Mouse (Mus musculus) liver, embryonic 12.5 days (tissue): ENCODE results near the gene Gpnmb. TPM values are rescaled to one million over a fixed set of nuclear protein-coding genes. Genes with fewer than 3 reads are reported as not detected.

ENCODE experiments used
- ATAC-seq: fragments of 200-750 bp; cut with Nextera tagmentation; 2 replicates; pipeline ENCODE4 v1.8.0; 2017; ENCODE audit warnings: moderate number of reproducible peaks, mild to moderate bottlenecking, moderate library complexity
- H3K27ac ChIP-seq: fragments of 300-500 bp; sonication (generic); 2 replicates; pipeline ENCODE4 v1.5.1; 2016; ENCODE audit warnings: mild to moderate bottlenecking
- H3K27me3 ChIP-seq: fragments of 300-500 bp; sonication (generic); replicated peaks from 2 replicates; pipeline ENCODE4 v1.6.1; 2016; ENCODE audit warnings: mild to moderate bottlenecking, moderate library complexity
- H3K36me3 ChIP-seq: fragments of 300-500 bp; sonication (generic); 2 replicates; pipeline ENCODE4 v1.6.1; 2016; ENCODE audit warnings: mild to moderate bottlenecking, moderate library complexity
- H3K4me1 ChIP-seq: fragments of 300-500 bp; sonication (generic); 2 replicates; pipeline ENCODE4 v1.6.1; 2016
- H3K4me2 ChIP-seq: fragments of 300-500 bp; sonication (generic); 2 replicates; pipeline ENCODE4 v1.6.1; 2016; ENCODE audit warnings: mild to moderate bottlenecking, moderate library complexity
- H3K4me3 ChIP-seq: fragments of 300-500 bp; sonication (generic); 2 replicates; pipeline ENCODE4 v1.5.1; 2016; ENCODE audit warnings: mild to moderate bottlenecking, moderate library complexity
- H3K9ac ChIP-seq: fragments of 300-500 bp; sonication (generic); 2 replicates; pipeline ENCODE4 v1.6.1; 2016; ENCODE audit warnings: mild to moderate bottlenecking, moderate library complexity
- H3K9me3 ChIP-seq: fragments of 300-500 bp; sonication (generic); replicated peaks from 2 replicates; pipeline ENCODE4 v1.6.1; 2016; ENCODE audit warnings: mild to moderate bottlenecking, moderate library complexity
- WGBS: fragments of 180-500 bp; shearing (Covaris S2); methylation state at CpG from one replicate; pipeline ENCODE4 v1.1.7; 2016; ENCODE audit not compliant: insufficient replicate concordance; 5-methylcytosine and 5-hydroxymethylcytosine counted together
- polyA plus RNA-seq: library from polyadenylated mRNA; unstranded; fragments of >200 nt; fragmentation: Nextera tagmentation; extraction: Ambion mirVana; gene quantifications from 2 replicates; pipeline ENCODE4 v1.2.1, GENCODE M21; 2016

Gene Gpnmb
- polyA plus RNA-seq, 1 experiment from 2014 or later = 0.36 TPM

- Histone ChIP-seq H3K4me3 (no peak overlapping the region), H3K9ac (no peak overlapping the region), H3K36me3 (peaks cover 70% of the 10 kb centered on the region), H3K9me3 (no peaks in the 10 kb centered on the region), H3K27me3 (no peaks in the 10 kb centered on the region), H3K27ac (no peak overlapping the region), H3K4me2 (no peak overlapping the region), H3K4me1 (no peaks in the 10 kb centered on the region)
- 78% methylated on average over 2 of the region's 2 CpGs for WGBS
- no peak for ATAC-seq
These were observed 72.8 kb downstream of the Gpnmb start for GRCm38 (mm10) chr6:49109196-49109595.

DNA sequence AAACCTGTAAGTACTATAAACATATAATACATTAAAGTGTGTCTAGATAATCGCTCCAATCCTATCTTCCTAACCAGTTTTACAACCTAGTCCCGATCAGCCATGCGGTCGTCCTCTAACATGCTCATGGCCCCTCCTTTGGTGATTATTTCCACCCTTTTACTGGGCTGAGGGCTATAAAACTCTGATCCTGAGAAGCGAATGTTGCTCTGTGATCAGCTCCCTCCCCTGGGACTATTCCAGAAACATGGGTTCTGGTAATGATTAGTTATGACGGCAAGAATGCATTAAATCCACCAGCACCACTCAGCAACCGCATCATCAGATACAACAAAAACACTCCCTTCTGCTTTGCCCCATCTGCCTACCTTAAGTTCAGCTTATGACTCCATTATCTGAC is 77.5 kb downstream of the Gpnmb start:
- Histone ChIP-seq H3K36me3 (peaks cover 56% of the 10 kb centered on the region), H3K27ac (no peak overlapping the region), H3K27me3 (no peaks in the 10 kb centered on the region), H3K4me1 (no peaks in the 10 kb centered on the region), H3K9ac (no peak overlapping the region), H3K4me2 (no peak overlapping the region), H3K4me3 (no peak overlapping the region), H3K9me3 (no peaks in the 10 kb centered on the region)
- 83% methylated on average over 7 of the region's 7 CpGs for WGBS
- no peak for ATAC-seq

GRCm38 (mm10) chr6:49114457-49114856 is 78.1 kb downstream of the Gpnmb start:
- peaks cover 52% of the 10 kb centered on the region for H3K36me3 ChIP-seq
- WGBS = 87% methylated on average over 6 of the region's 6 CpGs
- no peak overlapping the region for H3K9ac ChIP-seq
- H3K4me2 ChIP-seq = no peak overlapping the region
- ATAC-seq = no peak
- no peak overlapping the region for H3K27ac ChIP-seq
- H3K27me3 ChIP-seq = no peaks in the 10 kb centered on the region
- H3K4me1 ChIP-seq = no peaks in the 10 kb centered on the region
- H3K9me3 ChIP-seq = no peaks in the 10 kb centered on the region
- no peak overlapping the region for H3K4me3 ChIP-seq

DNA sequence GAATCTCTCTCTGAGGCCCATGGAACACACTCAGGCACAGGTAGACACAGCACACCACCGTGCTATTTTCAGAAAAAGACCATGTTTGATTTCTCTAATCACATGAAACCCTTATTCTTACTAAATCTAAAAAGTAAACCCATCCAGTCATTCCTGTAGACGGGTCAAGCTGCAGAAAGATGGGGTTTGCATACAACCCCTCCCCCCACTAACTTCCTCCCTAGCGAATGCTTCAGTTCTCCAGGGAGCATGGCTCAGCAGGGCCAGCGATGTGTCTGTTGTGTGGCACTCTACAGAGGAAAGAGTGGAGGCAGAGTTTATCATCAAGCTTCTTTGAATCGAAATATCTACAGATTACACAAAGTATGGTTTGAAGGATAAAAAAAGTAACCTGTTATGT is 79.2 kb downstream of the Gpnmb start:
- no peak for ATAC-seq
- H3K9ac ChIP-seq = no peak overlapping the region
- no peaks in the 10 kb centered on the region for H3K9me3 ChIP-seq
- H3K4me2 ChIP-seq = no peak overlapping the region
- peaks cover 43% of the 10 kb centered on the region for H3K36me3 ChIP-seq
- no peaks in the 10 kb centered on the region for H3K4me1 ChIP-seq
- H3K27me3 ChIP-seq = no peaks in the 10 kb centered on the region
- no peak overlapping the region for H3K27ac ChIP-seq
- 76% methylated on average over 5 of the region's 5 CpGs for WGBS
- H3K4me3 ChIP-seq = no peak overlapping the region

- WGBS = 83% methylated on average over 8 of the region's 8 CpGs
- no peak overlapping the region for H3K9ac ChIP-seq
- no peaks in the 10 kb centered on the region for H3K27me3 ChIP-seq
- H3K27ac ChIP-seq = no peak overlapping the region
- no peak overlapping the region for H3K4me2 ChIP-seq
- no peak for ATAC-seq
- no peaks in the 10 kb centered on the region for H3K9me3 ChIP-seq
- H3K36me3 ChIP-seq = peaks cover 36% of the 10 kb centered on the region
- H3K4me1 ChIP-seq = no peaks in the 10 kb centered on the region
- H3K4me3 ChIP-seq = no peak overlapping the region
These were observed 79.9 kb downstream of the Gpnmb start for GRCm38 (mm10) chr6:49116241-49116640.

GRCm38 (mm10) chr6:49118446-49118845 is 82.1 kb downstream of the Gpnmb start:
- no peaks in the 10 kb centered on the region for H3K27me3 ChIP-seq
- H3K27ac ChIP-seq = no peak overlapping the region
- 69% methylated on average over 8 of the region's 8 CpGs for WGBS

GRCm38 (mm10) chr6:49119462-49120135 is 83.3 kb downstream of the Gpnmb start:
- Histone ChIP-seq H3K36me3 (peaks cover 39% of the 10 kb centered on the region), H3K27ac (no peak overlapping the region), H3K27me3 (no peaks in the 10 kb centered on the region), H3K9ac (no peak overlapping the region), H3K4me3 (no peak overlapping the region), H3K4me1 (no peaks in the 10 kb centered on the region), H3K9me3 (no peaks in the 10 kb centered on the region), H3K4me2 (no peak overlapping the region)
- no peak for ATAC-seq
- WGBS = 44% methylated on average over 1 of the region's 1 CpGs

More at GRCm38 (mm10) chr6:49118446-49118845, 82.1 kb downstream of the Gpnmb start:
- no peak for ATAC-seq
- Histone ChIP-seq H3K4me2 (no peak overlapping the region), H3K36me3 (peaks cover 43% of the 10 kb centered on the region), H3K9ac (no peak overlapping the region), H3K4me1 (no peaks in the 10 kb centered on the region), H3K9me3 (no peaks in the 10 kb centered on the region), H3K4me3 (no peak overlapping the region)

DNA sequence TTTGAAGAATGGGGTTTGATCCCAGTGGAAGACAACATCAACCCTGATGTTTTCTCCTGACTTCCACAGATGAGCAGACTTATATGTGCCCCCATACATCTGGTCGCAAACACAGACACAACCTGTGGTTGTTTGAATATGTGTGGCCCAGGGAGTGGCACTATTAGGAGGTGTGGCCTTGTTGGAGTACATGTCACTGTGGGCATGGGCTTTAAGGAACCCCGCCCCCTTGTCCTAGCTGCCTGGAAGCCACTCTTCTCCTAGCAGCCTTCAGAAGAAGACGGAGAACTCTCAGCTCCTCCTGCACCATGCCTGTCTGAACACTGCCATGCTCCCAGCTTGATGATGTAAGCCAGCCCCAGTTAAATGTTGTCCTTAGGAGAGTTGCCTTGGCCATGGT is 84.0 kb downstream of the Gpnmb start:
- no peak overlapping the region for H3K9ac ChIP-seq
- H3K36me3 ChIP-seq = peaks cover 38% of the 10 kb centered on the region
- no peaks in the 10 kb centered on the region for H3K27me3 ChIP-seq
- no peak overlapping the region for H3K4me3 ChIP-seq
- H3K9me3 ChIP-seq = no peaks in the 10 kb centered on the region
- H3K4me1 ChIP-seq = no peaks in the 10 kb centered on the region
- ATAC-seq = no peak
- WGBS = 84% methylated on average over 3 of the region's 3 CpGs
- H3K27ac ChIP-seq = no peak overlapping the region
- H3K4me2 ChIP-seq = no peak overlapping the region

Other genes starting within 250 kb of the Gpnmb start
- gene Tmem176a, start 195.6 kb upstream of the Gpnmb start, polyA plus RNA-seq = 48.3 and 53.2 TPM in 2 replicates
- gene Tmem176b, start 195.1 kb upstream of the Gpnmb start, polyA plus RNA-seq = 92.9 and 93.2 TPM in 2 replicates
- not detected in 2 replicates for gene Aoc1, start 163.7 kb upstream of the Gpnmb start, polyA plus RNA-seq
- gene 1600015I10Rik, start 106.7 kb upstream of the Gpnmb start, polyA plus RNA-seq = not detected in 2 replicates
- not detected in 2 replicates for gene Doxl2, start 61.6 kb upstream of the Gpnmb start, polyA plus RNA-seq
- gene Svs1, start 49.7 kb upstream of the Gpnmb start, polyA plus RNA-seq = not detected in 2 replicates
- gene Malsu1, start 37.2 kb downstream of the Gpnmb start, polyA plus RNA-seq = 47.9 and 52.9 TPM in 2 replicates
- 32.0 and 33.7 TPM in 2 replicates for gene Igf2bp3, start 178.4 kb downstream of the Gpnmb start, polyA plus RNA-seq
- 57.7 and 63.0 TPM in 2 replicates for gene Tra2a, start 227.5 kb downstream of the Gpnmb start, polyA plus RNA-seq